Mouse (Mus musculus) thymus, postnatal 4 days (tissue): ENCODE data around the gene Bfsp2.
A peak's percentile ranks its signal among the peaks of the same experiment; 100 is the strongest.

Source experiments
- DNase-seq: peaks from one replicate; pipeline ENCODE4 v3.0.0; 2021

The Bfsp2 gene

DNA sequence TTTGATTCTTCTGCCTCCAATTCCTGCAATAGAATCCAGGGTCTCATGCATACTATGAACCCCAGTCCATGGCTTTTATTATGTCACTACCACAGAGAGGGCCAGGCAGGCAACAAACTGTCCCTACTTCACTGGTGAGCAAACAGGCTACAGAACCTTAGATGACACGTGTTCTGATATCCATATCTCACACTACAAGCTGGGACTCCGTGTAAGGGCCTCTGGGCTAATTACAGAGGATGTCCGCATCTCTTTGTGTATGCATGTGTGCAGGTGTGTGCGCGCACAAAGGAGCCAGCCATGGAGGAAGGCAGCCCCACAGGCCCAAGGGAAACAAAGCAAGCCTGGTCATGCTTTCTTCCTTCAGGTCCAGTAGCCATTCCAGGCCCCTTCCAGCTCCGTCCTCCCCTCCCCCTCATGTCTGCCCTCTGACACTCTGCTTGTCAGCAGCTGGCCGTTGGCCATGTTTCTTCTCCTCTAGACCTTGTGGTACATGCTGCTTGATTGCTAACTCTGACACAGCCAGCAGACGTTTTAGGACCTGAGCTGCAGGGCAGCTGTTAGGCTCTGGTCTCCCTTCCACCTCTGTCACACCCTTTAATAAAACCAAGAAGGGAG lies 492 bp upstream of the Bfsp2 start:
- DNase-seq: no peak

DNA sequence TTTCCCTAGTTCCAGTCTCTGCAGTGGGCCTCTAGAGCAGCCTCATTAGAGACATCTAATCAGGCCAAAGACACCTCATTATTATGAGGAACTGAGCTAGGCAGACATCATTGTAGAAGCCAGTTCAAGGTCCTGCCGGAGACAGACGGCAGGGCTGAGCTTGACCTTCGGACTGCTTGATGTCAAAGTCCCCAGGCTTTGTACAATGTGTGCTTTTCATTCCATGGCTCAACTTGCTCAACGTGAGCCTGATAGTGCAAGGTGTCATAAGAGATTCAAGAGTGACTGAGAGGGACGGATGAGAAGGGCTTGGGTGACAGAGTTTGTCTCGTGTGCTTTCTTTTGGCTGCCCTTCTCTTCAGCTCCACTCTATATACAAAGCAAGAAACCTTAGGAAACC lies 4.8 kb downstream of the Bfsp2 start:
- DNase-seq: no peak

DNA sequence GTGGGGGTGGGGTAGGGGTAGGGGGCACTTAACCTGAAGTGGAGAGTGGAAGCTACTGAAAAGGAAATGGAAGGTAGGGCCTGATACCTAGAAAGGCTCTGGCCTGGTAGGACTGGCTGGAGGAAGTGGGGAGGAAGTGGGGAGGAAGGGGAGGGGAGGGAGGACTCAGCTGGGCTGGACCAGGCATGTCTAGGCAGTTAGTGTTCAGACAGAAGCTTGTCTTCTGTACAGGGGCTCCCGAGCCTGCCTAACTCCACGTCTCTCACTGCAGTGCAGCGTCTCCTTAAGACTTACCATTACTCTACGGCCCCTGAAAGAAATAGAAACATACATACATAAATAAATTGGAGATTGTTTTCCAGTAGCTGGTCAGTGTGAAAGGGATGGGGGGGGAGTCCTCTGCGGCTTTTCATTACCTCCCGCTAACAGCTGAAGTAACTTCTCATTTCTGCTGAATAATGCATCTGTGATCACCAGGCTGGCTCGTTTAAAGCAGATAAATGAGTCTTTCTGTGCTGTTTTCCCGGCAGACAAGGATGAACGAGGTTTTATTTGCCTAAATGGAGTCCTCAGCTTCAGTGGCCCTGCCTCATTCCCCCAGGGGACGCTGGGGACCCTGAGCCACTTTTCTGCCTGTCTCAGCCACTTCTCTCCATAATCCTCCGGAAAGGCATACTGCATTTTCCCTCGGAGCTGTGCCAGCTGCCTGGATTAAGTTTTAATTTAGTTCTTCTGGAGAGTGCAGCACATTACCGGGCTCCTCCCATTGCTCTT lies 6.1 kb downstream of the Bfsp2 start:
- DNase-seq: no peak

DNA sequence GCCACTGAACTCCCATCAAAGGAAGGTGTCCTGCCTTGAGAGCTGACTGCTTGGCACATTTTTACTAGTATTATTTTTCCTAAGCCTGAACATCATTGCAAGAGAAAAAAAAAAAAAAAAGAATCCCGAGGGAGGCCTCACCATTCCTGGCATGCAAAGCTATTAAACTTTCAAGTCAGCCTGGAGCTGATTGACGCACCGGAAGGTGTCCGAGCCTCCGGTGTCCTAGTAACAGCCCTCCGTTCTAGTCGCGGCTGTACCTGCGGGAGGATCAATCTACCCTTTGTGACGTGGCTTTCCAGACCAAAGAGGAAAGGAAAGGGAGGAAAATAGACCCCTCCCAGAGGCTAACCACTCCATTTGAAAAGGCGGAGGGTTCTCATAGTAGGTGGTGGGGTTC lies 8.4 kb downstream of the Bfsp2 start:
- no peak for DNase-seq

DNA sequence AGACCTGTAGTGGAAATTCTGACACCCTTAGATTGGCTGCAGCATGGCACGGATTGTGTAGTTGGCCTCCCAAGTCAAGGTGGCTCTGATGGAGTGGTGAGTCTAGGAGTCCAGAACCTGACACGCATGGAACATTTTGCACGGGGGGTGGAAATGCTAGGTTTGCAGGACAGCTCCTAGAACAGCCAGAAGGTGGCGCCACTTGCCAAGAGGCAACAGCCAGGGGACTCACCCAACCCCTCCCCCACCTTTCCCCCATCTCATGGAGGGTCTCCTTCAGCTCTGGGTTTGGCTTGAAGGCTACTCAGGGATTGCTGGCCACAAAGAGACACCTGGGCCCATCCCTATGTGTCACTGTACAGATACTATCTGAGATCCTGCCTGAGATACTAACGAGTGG lies 10.7 kb downstream of the Bfsp2 start:
- DNase-seq: peak; percentile 88

DNA sequence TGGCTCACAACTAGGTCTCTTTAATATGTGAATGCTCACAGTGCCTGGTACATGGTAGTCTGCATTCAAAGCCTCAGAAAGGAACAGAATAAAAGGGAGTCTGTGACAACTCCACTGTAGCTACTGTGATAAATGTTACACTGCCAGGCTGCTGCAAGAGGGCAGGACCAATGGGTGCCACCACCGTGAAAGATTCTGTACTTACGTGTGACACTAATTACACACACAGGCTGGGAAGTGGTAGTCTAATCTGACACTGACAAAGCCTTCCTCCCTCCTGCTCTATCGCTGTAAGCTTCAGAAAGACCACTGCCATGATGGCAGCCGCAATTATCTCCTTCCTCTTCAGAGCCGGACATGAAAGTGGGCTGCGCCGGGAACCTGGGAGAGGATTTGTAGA lies 11.3 kb downstream of the Bfsp2 start:
- no peak for DNase-seq

DNA sequence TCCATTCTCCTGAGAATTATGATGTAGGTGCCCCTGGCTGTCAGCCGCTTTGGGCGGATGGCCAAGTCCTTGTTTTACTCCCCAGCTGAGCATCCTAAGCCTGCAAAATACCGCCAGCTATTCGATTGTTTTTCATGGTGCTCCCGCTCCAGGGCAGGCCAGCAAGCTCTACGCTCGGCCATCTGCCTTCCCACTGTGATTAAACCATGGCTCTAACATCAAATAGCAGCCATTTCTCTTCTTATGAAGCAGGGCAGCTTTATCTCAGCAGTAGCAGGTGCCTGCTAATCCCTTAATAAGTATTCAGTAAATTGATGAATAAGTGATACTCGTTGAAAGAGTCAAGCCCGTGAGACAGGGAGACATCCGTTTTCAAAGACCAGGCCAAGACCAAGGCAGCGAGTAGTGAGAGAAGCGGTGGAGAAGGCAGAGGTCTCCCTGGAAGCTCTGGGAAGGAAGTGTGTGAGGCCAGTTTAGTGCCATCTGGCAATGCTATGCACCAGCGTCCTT lies 14.5 kb downstream of the Bfsp2 start:
- no peak for DNase-seq

DNA sequence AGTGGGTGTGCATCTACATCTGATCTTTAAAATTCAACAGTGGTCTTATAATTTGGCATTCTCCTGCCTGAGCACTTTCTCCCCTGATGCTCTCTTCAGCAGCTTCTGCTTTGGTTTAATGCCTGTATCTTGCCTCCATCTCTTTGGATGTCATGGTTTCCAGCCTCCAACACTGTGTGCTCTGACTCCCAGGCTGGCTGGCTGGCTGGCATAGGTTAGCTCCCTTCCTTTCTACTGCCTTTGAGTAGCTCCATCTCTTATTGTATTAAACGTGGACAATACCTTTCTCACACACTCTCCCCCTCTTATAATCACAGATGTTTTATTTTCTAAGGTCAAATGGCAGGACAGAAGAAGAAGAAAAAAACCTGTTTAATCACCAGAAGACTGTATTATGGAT lies 14.9 kb downstream of the Bfsp2 start:
- DNase-seq: no peak

DNA sequence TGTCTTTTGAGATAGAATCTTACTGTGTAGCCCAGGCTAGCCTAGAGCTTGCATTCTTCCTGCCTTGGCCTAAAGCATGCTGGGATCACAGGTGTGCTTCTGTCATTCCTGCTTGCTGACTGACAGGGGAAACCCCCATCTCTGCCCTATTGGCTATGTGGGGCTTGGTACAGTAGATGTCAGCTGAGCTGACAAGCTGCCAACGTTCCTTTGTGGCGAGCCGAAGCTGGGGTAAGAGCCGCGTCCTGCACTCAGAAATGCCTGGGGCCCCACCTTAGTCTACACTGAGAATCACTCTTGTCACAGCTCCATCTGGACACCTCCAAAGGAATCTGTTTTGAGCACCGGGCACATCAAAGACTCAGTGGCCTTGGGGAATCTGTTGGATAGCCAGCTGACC lies 16.4 kb downstream of the Bfsp2 start:
- peak; percentile 42 for DNase-seq

DNA sequence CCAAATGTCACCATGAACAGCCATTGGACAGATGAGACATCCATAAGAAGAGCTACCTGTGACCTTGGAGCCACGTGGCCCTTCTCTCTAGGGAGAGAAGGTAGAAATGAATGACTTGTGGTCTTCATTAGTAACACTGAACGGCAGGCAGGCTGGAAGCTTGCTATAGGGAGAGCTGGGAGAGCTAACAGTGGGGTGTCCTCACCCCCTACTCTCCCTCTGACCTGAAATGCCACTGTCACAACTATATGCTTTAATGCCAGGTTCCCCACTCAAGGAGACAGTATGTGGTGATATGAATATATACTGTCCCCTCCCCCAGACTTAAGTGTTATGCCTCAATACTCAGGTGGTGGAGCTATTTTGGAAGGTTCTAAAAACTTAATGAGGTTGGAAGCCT lies 20.4 kb downstream of the Bfsp2 start:
- DNase-seq: no peak

DNA sequence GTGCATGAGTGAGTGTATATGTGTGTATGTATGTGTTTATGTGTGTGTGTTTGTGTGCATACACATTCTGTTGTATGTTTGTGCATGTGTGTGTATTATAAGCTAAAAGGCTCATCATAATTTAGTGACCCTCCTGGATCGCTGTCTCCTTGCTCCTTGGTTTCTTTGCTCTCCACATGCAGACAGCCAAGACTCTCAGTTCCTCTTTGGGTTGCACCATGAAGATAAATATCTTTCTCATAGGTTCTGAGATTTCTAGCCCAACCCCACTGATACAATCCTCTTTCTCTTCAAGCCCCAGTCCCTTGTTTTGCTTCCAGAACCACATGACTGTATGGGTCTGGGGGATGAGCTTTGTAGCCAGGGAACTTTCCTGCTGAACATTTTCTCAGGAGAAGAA lies 20.9 kb downstream of the Bfsp2 start:
- DNase-seq: no peak

DNA sequence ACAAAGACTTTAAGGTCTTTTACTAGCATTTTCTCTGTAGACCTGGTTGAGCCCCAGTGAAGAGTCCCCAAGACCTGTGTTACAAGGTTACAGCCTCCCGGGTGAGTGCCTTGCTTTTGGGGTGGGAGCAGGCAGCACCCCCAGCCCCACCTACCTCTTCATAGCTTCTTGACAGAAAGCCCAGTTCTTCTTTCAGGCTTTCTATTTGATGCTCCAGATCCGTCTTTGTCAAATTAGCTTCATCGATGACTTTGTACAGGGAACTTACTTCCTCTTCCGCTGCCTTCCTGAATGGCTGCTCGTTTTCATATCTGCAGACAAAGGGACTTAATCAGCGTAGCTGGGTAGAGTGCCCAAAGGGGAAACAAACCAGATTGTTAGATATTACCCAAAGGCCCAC lies 30.6 kb downstream of the Bfsp2 start:
- no peak for DNase-seq

DNA sequence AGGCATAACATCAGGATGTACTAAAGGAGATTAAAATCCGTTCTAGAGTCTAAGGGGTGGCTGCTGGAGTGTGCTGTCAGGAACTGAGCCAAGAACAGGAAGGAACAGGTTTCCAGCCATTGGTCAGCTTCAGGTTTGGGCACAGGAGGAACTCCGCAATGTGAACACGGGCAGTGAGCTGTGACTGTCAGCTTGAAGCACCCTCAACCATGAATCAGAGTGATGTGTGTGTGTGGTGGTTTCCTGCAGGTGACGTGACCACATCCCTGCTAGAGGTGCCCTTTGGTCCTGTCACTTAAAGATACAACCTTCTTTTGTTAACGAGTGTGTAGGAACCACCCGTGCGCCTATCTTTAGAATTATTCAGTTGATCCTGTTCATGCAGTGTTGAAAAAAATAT lies 31.1 kb downstream of the Bfsp2 start:
- DNase-seq: peak; percentile 55

DNA sequence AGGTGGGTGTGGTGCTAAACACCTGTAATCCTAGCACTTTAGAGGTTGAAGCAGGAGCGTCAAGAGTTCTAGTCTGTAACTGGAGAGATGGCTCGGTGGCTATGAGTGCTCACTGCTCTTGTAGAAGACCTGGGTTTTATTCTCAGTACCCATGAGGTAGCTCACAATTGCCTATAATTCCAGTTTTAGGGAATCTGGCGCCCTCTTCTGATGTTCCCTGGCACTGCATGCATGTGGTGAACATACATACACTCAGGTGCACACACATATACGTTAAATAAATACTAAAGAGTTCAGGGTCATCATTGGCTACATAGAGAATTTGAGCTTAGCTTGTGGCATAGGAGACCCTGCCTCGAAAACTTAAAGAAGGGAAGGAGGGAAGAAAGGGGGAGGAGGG lies 35.6 kb downstream of the Bfsp2 start:
- no peak for DNase-seq

DNA sequence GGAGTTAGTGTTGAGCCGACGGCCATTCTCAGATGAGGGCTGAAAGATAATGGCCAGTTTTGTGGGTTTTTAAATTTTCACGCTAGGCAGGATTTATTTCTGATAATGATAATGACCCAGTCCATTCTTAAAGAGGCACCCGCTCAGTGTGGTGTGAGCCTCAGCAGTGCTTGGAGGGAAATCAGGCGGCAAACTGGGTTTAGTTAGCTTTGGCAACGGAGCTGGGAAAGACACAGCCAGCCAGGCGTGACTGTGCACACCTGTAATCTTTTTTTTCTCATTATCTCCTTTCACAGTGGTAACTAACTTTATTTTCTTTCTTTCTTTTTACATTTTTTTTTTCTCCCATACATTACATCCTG lies 36.4 kb downstream of the Bfsp2 start:
- no peak for DNase-seq

DNA sequence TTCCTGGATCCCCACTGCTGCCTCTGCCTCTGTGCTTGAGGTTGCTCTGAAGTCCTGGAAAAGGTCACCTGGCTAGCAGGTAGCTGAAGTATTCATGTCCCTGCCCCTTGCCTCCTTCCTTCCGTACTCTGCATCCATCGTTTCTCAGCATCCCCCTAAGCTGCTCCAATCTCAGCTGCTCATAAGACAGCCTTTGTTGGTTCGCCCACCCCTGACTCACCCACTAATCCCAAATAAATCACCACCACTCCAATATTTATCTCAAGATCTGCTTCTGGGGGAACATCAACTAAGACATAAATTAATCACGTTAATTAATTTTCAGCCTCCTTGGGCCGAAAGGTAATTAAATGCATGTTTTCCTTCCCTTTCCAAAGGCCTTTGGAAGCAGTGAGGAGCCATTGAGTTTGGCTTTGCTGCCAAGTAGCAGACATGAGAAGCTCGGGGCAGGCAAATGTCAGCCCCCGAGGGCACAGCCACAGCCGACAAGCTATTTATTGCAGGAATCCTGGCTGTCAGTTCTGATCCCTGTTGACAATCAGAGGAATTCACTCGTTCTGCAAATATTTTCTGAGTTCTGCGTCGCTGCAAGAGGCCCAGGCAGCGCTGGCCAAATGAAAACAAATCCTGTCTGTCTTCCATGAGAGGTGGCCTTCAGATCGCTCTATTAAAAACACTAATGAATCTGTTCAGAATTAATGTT lies 36.9 kb downstream of the Bfsp2 start:
- no peak for DNase-seq

DNA sequence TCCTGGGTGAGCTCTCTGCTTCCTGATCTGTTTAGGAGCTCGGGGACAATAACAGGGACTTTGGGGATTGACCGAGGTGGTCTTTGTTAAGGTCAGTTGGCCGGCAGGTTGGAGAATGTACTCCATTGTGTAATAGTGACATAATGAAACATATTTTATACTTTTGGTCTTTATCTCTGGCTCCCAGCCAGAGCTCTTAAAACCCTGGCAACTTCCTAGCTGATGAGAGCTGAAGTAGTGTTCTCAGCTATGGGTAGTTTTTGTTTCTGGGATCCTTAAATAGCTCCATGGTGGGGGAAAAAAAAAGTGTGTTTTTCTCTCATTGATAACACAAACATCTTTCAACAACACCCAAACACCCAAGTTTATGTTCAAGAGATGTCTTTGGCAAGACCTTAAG lies 39.6 kb downstream of the Bfsp2 start:
- no peak for DNase-seq

DNA sequence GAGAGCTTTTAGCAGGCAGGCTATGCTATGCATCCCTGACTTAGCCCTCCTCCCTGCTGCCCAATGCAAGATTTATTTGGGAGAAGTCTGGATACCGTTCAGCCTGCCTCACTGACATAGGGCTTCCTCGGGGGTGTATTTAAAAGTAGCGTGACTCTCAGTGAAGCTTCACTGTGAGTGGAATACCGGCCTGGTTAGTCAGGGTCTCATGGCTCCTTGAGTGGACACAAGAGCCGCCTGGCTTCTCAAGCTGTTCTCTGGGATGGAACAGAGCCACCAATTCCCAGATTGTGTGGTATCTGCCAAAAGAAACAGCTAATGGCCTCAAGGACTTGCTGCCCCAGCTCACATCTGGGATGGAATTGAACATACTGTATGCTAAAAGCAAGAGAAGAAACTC lies 43.1 kb downstream of the Bfsp2 start:
- DNase-seq: no peak

DNA sequence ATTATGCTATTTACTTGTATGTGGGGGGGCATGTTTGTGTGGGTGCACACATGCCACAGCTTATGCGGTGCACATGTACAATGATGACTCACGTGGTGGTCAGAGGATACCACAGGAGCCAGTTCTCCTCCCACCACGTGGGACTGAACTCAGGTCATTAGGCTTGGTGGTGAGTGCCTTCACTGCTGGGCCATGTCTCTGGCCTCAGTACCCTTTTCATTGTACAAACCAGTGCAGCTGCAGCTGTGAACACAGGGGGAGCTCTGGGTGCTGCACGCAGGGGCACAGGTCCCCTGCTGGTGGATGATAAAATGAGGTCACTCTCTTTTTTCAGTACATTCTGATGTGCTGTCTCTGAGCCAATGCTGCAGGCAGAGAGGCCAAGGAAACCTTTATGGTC lies 46.1 kb downstream of the Bfsp2 start:
- DNase-seq: peak; percentile 80

DNA sequence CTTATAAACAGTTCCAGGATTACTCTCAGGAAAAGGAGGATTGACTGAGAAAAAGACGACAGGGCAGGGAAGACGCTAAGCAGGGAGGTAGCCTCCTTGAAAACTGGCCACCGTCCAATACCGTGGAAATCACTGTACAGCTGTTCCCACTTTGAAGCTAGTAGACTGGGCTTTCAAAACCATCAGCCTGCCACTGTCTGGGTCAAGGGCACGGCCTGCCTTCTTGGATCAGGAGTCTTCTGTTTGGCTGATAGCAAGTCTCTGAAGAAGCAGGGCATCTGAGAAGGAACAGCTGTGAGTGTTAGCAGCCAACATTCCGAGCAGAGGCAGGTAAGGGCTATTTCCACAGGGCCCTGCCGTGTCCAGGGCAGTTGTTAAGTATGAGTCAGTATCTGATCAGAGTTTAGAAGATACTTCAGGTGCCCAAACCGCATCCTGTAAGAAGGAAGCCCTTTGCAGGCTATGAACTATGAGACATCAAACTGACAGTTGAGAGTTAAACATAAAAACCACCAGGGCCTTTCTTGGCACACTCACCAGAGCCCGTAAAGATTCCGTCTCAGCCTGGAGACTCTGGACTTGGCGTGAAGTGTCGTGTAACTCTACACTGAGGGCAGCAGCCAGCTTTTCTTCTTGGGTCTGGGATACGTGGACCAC lies 48.0 kb downstream of the Bfsp2 start:
- peak; percentile 49 for DNase-seq

DNA sequence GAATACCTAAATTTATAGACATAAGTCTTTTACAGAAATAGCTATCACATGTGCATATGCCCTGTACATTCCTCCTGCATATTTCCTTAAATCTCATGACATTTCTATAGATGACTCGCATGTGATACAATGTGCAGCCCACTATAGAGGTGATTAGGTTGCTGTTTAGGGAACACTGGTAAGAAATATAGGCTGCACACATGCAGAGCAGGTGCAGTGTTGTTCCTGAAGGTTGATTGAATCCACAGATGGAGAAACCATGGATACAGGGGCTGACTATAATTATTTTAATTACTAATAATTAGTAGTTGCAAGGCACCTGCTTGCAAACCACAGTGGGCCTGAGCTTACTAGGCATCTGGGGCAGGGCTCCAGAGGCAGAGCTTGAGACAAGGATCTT lies 48.5 kb downstream of the Bfsp2 start:
- no peak for DNase-seq

DNA sequence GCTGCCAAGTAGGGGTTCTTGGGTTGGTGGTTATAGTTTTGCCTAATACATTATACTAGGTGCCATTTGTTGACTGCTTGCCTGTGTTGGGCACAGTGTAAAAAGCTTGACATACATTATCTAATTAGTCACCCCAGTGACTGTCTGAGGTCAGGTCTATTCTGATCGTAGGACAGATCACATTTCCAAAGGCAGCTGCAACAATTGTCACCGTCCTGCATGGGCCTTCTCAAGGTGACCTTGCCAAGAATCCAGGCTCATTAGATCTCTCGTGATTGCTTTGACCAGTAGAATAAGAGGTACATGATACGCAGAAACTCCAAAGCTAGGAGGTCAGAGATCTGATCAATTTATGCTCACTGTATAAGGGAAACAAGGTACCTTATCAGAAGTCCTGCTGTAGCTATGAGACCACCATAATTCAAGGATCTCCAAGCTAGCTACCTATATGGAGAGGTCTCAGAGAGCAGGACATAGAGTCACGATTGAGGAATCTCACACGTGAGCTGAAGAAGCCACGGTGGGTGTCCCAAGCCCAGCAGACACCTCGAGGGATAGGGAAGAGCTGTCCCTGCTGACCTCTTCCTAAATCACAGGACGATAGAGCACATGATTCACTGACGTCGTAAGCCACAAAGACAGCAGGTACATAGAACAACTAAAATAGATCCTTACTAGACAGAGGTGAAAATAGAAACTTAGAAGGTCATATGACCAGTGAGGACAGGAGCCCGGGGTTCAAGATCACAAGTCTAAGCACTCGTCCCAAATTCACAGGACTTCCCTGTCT lies 49.6 kb downstream of the Bfsp2 start:
- DNase-seq: no peak

DNA sequence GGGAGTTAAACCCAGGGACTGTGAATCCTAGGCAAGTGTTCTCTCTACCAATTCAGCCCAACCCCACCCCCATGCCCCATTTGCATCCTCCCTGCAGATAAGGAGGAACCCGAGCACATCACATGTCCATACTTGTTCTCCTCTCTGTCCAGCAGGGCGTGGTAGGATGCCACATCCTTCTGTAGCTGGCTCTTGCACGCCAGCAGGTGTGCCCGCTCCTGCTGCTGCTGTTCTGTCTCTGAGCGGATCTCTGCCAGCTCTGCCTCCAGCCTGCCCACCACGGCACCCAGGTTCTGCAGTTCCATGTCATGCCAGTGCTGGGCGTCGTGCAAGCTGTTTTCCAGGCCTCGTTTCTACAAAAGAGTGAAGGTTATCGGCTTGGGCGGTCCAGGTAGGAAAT lies 53.8 kb downstream of the Bfsp2 start:
- peak; percentile 79 for DNase-seq
